Mouse (Mus musculus) midbrain, embryonic 15.5 days (tissue): ENCODE data around the gene Tctex1d2. TPM values are rescaled to one million over a fixed set of nuclear protein-coding genes. Genes with fewer than 3 reads are reported as not detected.

Experiments
- polyA plus RNA-seq: library from polyadenylated mRNA; unstranded; fragments of >200 nt; fragmentation: Nextera tagmentation; extraction: Ambion mirVana; gene quantifications from 2 replicates; pipeline ENCODE4 v1.2.1, GENCODE M21; 2015

Gene Tctex1d2
- polyA plus RNA-seq, 1 experiment from 2014 or later, result 34.8 TPM

Other genes starting within 250 kb of the Tctex1d2 start
- gene Bex6, start 239.9 kb upstream of the Tctex1d2 start, polyA plus RNA-seq, result not detected in 2 replicates
- 21.1 and 22.6 TPM in 2 replicates for gene Fbxo45, start 172.5 kb upstream of the Tctex1d2 start, polyA plus RNA-seq
- 13.7 and 15.6 TPM in 2 replicates for gene Wdr53, start 172.5 kb upstream of the Tctex1d2 start, polyA plus RNA-seq
- gene Smco1, start 148.2 kb upstream of the Tctex1d2 start, polyA plus RNA-seq, result 0.13 TPM in 1 of 2 replicates, not detected in the other
- gene Rnf168, start 142.2 kb upstream of the Tctex1d2 start, polyA plus RNA-seq, result 28.4 and 30.5 TPM in 2 replicates
- 22.0 and 25.7 TPM in 2 replicates for gene Ubxn7, start 87.4 kb upstream of the Tctex1d2 start, polyA plus RNA-seq
- not detected in 2 replicates for gene Tm4sf19, start 19.2 kb upstream of the Tctex1d2 start, polyA plus RNA-seq
- gene Pcyt1a, start 11.2 kb downstream of the Tctex1d2 start, polyA plus RNA-seq, result 49.8 and 55.1 TPM in 2 replicates
- gene Slc51a, start 68.2 kb downstream of the Tctex1d2 start, polyA plus RNA-seq, result 0.20 and 0.50 TPM in 2 replicates
- gene Zdhhc19, start 76.6 kb downstream of the Tctex1d2 start, polyA plus RNA-seq, result not detected in 2 replicates
- gene Tfrc, start 189.2 kb downstream of the Tctex1d2 start, polyA plus RNA-seq, result 33.0 and 35.6 TPM in 2 replicates
- 22.0 and 24.2 TPM in 2 replicates for gene Tnk2, start 224.2 kb downstream of the Tctex1d2 start, polyA plus RNA-seq